Mouse (Mus musculus) heart, embryonic 16.5 days (tissue): ENCODE data around the gene Efcab8. TPM values are rescaled to one million over a fixed set of nuclear protein-coding genes. Genes with fewer than 3 reads are reported as not detected.
"Not testable (repeated sequence)": the region's sequence is repeated elsewhere in the genome, so short reads cannot be mapped to it uniquely, and the experiment has no call there.

Experiments used
- ATAC-seq: fragments of 200-750 bp; cut with Nextera tagmentation; replicated peaks from 2 replicates; pipeline ENCODE4 v1.8.0; 2017; ENCODE audit warnings: moderate number of reproducible peaks; ENCODE audit not compliant: insufficient read depth, low FRiP score; ENCODE audit errors: extremely low read depth
- H3K27ac ChIP-seq: fragments of 300-500 bp; sonication (generic); 2 replicates; pipeline ENCODE4 v1.5.1; 2014; ENCODE audit warnings: mild to moderate bottlenecking, low read length, control low read depth, moderate library complexity
- H3K27me3 ChIP-seq: fragments of 300-500 bp; sonication (generic); 2 replicates; pipeline ENCODE4 v1.6.1; 2014; ENCODE audit warnings: low read length, mixed read lengths; ENCODE audit not compliant: control insufficient read depth, insufficient read depth
- H3K36me3 ChIP-seq: fragments of 300-500 bp; sonication (generic); 2 replicates; pipeline ENCODE4 v1.6.1; 2014; ENCODE audit not compliant: control insufficient read depth, insufficient read depth
- H3K4me1 ChIP-seq: fragments of 300-500 bp; sonication (generic); 2 replicates; pipeline ENCODE4 v1.6.1; 2014; ENCODE audit warnings: low read length, mixed read lengths; ENCODE audit not compliant: control insufficient read depth, insufficient read depth
- H3K4me2 ChIP-seq: fragments of 300-500 bp; sonication (generic); 2 replicates; pipeline ENCODE4 v1.6.1; 2014; ENCODE audit warnings: low read depth, mild to moderate bottlenecking, control low read depth, low read length
- H3K4me3 ChIP-seq: fragments of 300-500 bp; sonication (generic); 2 replicates; pipeline ENCODE4 v1.5.1; 2014; ENCODE audit warnings: mild to moderate bottlenecking, control low read depth, low read length
- H3K9ac ChIP-seq: fragments of 300-500 bp; sonication (generic); 2 replicates; pipeline ENCODE4 v1.6.1; 2014; ENCODE audit warnings: low read length, control low read depth
- H3K9me3 ChIP-seq: fragments of 300-500 bp; sonication (generic); replicated peaks from 2 replicates; pipeline ENCODE4 v1.6.1; 2016; ENCODE audit warnings: low read length; ENCODE audit not compliant: control insufficient read depth
- WGBS: fragments of 180-500 bp; shearing (Covaris S2); extraction: QIAGEN DNeasy Blood & Tissue Kit; methylation state at CpG from one replicate; pipeline ENCODE4 v1.1.7; 2014; 5-methylcytosine and 5-hydroxymethylcytosine counted together
- polyA plus RNA-seq: library from polyadenylated mRNA; unstranded; fragments of >200 nt; fragmentation: Nextera tagmentation; extraction: Ambion mirVana; gene quantifications from 2 replicates; pipeline ENCODE4 v1.2.1, GENCODE M21; 2015

The Efcab8 gene
- polyA plus RNA-seq, 1 experiment from 2014 or later: 0.14 TPM

- Histone ChIP-seq H3K4me2 (no peak overlapping the region), H3K4me1 (no peaks in the 10 kb centered on the region), H3K9me3 (no peaks in the 10 kb centered on the region), H3K27ac (no peak overlapping the region), H3K27me3 (no peaks in the 10 kb centered on the region), H3K9ac (no peak overlapping the region), H3K36me3 (peaks cover 40% of the 10 kb centered on the region), H3K4me3 (no peak overlapping the region)
- 83% methylated on average over 2 of the region's 2 CpGs for WGBS
- no peak for ATAC-seq
Observed at GRCm38 (mm10) chr2:153768881-153769280, 10.8 kb upstream of the Efcab8 start.

- no peaks in the 10 kb centered on the region for H3K27me3 ChIP-seq
- H3K4me2 ChIP-seq: no peak overlapping the region
- H3K27ac ChIP-seq: no peak overlapping the region
- H3K36me3 ChIP-seq: peaks cover 18% of the 10 kb centered on the region
- no peak overlapping the region for H3K9ac ChIP-seq
- 92% methylated on average over 4 of the region's 4 CpGs for WGBS
- no peak overlapping the region for H3K4me3 ChIP-seq
- no peaks in the 10 kb centered on the region for H3K4me1 ChIP-seq
- H3K9me3 ChIP-seq: no peaks in the 10 kb centered on the region
- ATAC-seq: no peak
Observed at GRCm38 (mm10) chr2:153772950-153773349, 6.8 kb upstream of the Efcab8 start.

GRCm38 (mm10) chr2:153775472-153775871 is 4.3 kb upstream of the Efcab8 start:
- 95% methylated on average over 4 of the region's 4 CpGs for WGBS
- Histone ChIP-seq H3K4me1 (peaks cover 12% of the 10 kb centered on the region), H3K4me2 (no peak overlapping the region), H3K36me3 (peaks cover 15% of the 10 kb centered on the region; the same call in 1 of the 2 replicates), H3K9ac (no peak overlapping the region), H3K4me3 (no peak overlapping the region), H3K9me3 (no peaks in the 10 kb centered on the region), H3K27ac (no peak overlapping the region), H3K27me3 (no peaks in the 10 kb centered on the region)
- no peak for ATAC-seq

- 10% methylated on average over 24 of the region's 24 CpGs for WGBS
- Histone ChIP-seq H3K27ac (peak overlapping the region; percentile 58; the same call in 1 of the 2 replicates), H3K9me3 (no peaks in the 10 kb centered on the region), H3K27me3 (no peaks in the 10 kb centered on the region; the same call in 1 of the 2 replicates), H3K9ac (peak overlapping the region; percentile 64), H3K4me3 (peak overlapping the region; percentile 52), H3K4me2 (peak overlapping the region; percentile 90), H3K4me1 (peaks cover 12% of the 10 kb centered on the region), H3K36me3 (no peaks in the 10 kb centered on the region; the same call in 1 of the 2 replicates)
- ATAC-seq: peak; percentile 86
Observed at GRCm38 (mm10) chr2:153778638-153779362, 931 bp upstream of the Efcab8 start.

- H3K27me3 ChIP-seq: no peaks in the 10 kb centered on the region; the same call in 1 of the 2 replicates
- ATAC-seq: no peak
- no peak overlapping the region for H3K27ac ChIP-seq
- no peak overlapping the region for H3K9ac ChIP-seq
- H3K4me1 ChIP-seq: peaks cover 16% of the 10 kb centered on the region
- no peak overlapping the region for H3K4me3 ChIP-seq
- no peaks in the 10 kb centered on the region for H3K36me3 ChIP-seq
- WGBS: 74% methylated on average over 4 of the region's 4 CpGs
- no peak overlapping the region for H3K4me2 ChIP-seq
- no peaks in the 10 kb centered on the region for H3K9me3 ChIP-seq
Observed at GRCm38 (mm10) chr2:153781181-153781580, 1.4 kb downstream of the Efcab8 start.

GRCm38 (mm10) chr2:153784668-153785067 is 4.9 kb downstream of the Efcab8 start:
- H3K4me1 ChIP-seq: peaks cover 5% of the 10 kb centered on the region
- H3K27me3 ChIP-seq: no peaks in the 10 kb centered on the region; the same call in 1 of the 2 replicates
- no peaks in the 10 kb centered on the region for H3K9me3 ChIP-seq
- no peak overlapping the region for H3K27ac ChIP-seq
- WGBS: 79% methylated on average over 2 of the region's 2 CpGs
- H3K36me3 ChIP-seq: no peaks in the 10 kb centered on the region
- H3K4me2 ChIP-seq: no peak overlapping the region
- H3K4me3 ChIP-seq: no peak overlapping the region
- H3K9ac ChIP-seq: no peak overlapping the region
- ATAC-seq: no peak

- no peaks in the 10 kb centered on the region for H3K36me3 ChIP-seq
- H3K9me3 ChIP-seq: no peaks in the 10 kb centered on the region
- no peaks in the 10 kb centered on the region for H3K4me1 ChIP-seq
- H3K27ac ChIP-seq: no peak overlapping the region
- H3K4me3 ChIP-seq: no peak overlapping the region
- H3K4me2 ChIP-seq: no peak overlapping the region
- H3K27me3 ChIP-seq: no peaks in the 10 kb centered on the region
- ATAC-seq: no peak
- H3K9ac ChIP-seq: no peak overlapping the region
Observed at GRCm38 (mm10) chr2:153793366-153793765, 13.6 kb downstream of the Efcab8 start.

- WGBS: 48% methylated on average over 5 of the region's 5 CpGs
- no peaks in the 10 kb centered on the region for H3K36me3 ChIP-seq
- no peaks in the 10 kb centered on the region for H3K9me3 ChIP-seq
Observed at GRCm38 (mm10) chr2:153795090-153795489, 15.4 kb downstream of the Efcab8 start.

GRCm38 (mm10) chr2:153807464-153807863 is 27.7 kb downstream of the Efcab8 start:
- not testable (repeated sequence) for H3K4me3 ChIP-seq, H3K4me1 ChIP-seq, H3K9me3 ChIP-seq, H3K4me2 ChIP-seq, H3K36me3 ChIP-seq, H3K9ac ChIP-seq, H3K27ac ChIP-seq, H3K27me3 ChIP-seq, ATAC-seq

More at GRCm38 (mm10) chr2:153795090-153795489, 15.4 kb downstream of the Efcab8 start:
- Histone ChIP-seq H3K9ac (no peak overlapping the region), H3K27ac (no peak overlapping the region), H3K4me1 (no peaks in the 10 kb centered on the region), H3K4me3 (no peak overlapping the region), H3K4me2 (no peak overlapping the region), H3K27me3 (no peaks in the 10 kb centered on the region)
- no peak; the same call in 1 of the 2 replicates for ATAC-seq
